Mouse (Mus musculus) ES-CJ7 (cell line): Measurements from ENCODE around the gene Rprd1b.
A peak's percentile ranks its signal among the peaks of the same experiment; 100 is the strongest.

Experiments
- DNase-seq: peaks from one replicate; pipeline ENCODE4 v3.0.0; 2011; ENCODE audit warnings: low read depth, low spot score

Rprd1b gene

DNA sequence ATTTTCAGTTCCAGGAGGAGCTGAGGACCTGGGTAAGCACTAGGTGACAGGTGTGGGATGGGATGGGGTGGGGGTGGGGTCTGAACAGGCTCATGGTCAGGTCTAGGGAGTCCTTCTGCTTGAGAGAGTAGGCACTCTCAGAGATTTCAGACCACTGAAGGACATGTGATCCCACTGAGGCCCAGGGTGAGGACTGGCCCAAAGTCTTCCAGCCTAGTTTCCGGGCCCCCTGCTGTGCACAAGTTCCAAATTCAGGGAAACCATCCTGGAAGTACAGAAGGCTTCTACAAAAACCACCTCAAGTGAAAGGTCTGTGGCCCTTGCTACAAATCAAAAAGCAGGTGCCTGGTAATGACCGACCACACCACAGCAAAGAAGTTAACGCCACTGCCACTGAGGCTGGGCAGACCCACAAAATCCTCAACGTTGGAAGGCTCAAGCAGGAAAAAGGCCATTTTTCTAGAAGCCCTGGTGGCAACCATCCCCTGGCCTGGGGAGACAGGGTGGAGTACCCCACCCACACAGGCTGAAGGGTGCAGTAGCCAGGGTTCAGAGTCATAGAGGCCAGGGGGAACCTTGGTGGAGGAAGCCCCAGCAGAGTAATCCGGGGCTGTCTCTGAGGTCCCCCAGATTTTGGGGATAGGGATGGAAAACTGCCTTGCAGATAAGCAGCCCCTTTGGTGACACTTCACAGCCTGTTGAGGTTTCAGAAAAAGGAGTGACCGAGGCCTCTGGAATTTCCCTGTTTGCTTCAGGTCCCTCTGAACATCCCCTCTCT, 116.6 kb downstream of the Rprd1b start:
- DNase-seq: no peak

GRCm38 (mm10) chr2:158145528-158146065, 117.3 kb downstream of the Rprd1b start:
- DNase-seq: no peak

DNA sequence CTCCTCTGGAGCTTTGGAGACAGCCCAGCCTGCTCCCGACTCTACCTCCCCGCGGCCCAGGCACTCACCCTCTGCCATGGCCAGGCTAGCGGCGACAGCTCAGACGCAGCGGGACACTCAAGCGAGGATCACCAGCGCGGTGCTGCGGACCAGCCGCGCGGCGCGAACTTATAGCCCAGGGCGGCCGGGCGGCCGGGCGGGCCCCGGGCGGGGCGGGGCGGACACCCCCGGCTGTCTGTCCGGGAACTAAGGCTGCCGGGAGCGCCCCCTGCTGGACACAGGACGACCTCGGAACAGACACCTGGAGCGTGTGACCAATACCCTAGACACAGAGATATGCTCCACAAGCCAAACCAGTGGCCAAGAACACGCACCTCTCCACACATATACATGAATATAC, 117.9 kb downstream of the Rprd1b start, which contains the start of gene Tgm2:
Gene Tgm2, minus strand, starts transcription at position 214 of the 400 bp plus-strand sequence.
- peak; percentile 73 for DNase-seq

DNA sequence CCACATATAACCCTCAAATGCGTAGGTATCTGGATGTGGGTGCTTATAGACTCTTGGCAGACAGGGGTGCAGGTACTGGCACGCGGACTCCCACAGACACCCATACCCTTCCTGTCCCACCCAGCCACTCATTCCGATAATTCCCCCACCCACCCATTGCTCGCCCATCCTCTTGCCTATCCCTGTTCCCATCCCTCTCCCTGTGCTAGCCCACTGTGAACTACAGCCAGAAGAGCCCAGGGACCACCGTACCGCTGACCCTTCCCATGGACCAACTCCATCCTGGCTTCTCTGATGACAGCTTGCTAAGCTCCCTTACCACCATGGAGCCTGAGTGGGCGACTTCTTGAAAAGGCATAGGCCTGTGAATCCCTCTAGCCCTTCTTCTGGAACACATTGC, 118.7 kb downstream of the Rprd1b start:
- no peak for DNase-seq

GRCm38 (mm10) chr2:158151077-158151476, 122.8 kb downstream of the Rprd1b start:
- peak; percentile 66 for DNase-seq

DNA sequence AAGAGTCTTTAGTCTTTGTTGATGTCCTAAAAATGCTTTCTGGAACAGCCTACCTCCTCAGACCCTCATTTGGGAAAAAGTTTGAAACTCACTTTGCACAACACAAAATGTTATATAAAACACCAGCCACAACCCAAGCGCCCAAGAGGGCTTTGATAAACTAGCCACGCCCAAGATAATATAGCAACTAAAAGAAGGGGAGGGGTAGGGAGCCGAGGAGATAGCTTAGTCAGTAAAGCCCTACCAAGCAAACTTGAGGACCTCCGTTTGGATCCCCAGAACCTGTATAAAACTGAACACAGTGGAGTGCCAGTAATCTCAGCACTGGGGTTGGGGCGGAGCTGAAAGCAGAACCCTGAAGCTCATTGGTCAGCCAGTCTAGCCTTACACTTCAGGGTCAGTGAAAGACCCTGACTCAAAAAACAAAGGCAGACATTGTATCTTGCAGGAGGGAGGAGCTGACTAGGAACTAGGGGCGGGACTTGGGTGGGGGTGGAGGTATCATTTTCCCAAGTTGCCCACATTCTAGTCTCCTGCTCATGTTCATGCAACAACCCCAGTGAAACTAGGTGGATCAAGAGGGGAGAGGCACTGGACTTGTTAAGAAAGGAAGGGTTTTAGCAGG, 124.5 kb downstream of the Rprd1b start:
- DNase-seq: peak; percentile 96

- peak; percentile 91 for DNase-seq
Measured at GRCm38 (mm10) chr2:158153728-158154343, 125.5 kb downstream of the Rprd1b start.

GRCm38 (mm10) chr2:158154641-158155040, 126.3 kb downstream of the Rprd1b start:
- DNase-seq: peak; percentile 91

DNA sequence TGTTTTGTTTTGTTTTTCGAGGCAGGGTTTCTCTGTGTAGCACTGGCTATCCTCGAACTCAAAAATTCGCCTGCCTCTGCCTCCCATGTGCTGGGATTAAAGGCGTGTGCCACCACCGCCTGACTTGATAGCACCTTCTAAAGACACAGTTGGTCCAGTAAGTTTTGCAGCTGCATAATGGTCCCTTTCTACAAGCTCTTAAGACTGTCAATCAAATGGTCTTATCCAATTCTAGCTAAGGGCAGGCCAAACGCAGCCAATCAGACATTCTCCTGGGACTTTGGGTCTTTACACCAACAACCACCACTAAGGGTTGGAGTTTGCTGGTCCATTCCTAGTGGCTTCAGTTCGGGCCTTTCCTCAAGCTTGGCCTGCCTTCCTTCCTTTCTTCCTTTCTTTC, 126.8 kb downstream of the Rprd1b start:
- DNase-seq: peak; percentile 95

GRCm38 (mm10) chr2:158155615-158156014, 127.3 kb downstream of the Rprd1b start:
- DNase-seq: no peak

- DNase-seq: no peak
Measured at GRCm38 (mm10) chr2:158156487-158156886, 128.2 kb downstream of the Rprd1b start.

DNA sequence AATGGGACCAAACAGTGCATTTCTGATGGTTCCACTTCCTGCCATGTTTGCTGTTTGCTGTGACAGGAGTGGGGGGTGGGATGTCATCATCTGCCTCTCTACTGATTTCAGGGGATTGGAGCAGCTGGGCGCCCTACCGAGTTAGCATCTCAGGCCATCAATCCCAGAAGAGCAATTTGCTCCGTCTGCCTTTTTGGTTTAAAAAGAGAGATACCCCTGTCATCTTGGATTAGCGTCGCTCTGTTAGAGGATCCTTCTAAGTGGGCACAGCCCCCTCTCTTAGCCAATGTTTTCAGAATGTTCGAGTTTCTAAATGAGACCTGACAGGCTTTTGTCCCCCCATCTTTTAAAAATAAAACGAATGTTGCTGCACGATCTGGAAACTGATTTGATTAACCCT, 129.4 kb downstream of the Rprd1b start:
- DNase-seq: no peak

- peak; percentile 59 for DNase-seq
Measured at GRCm38 (mm10) chr2:158159376-158160235, 131.3 kb downstream of the Rprd1b start.

GRCm38 (mm10) chr2:158161761-158162160, 133.5 kb downstream of the Rprd1b start:
- DNase-seq: no peak

DNA sequence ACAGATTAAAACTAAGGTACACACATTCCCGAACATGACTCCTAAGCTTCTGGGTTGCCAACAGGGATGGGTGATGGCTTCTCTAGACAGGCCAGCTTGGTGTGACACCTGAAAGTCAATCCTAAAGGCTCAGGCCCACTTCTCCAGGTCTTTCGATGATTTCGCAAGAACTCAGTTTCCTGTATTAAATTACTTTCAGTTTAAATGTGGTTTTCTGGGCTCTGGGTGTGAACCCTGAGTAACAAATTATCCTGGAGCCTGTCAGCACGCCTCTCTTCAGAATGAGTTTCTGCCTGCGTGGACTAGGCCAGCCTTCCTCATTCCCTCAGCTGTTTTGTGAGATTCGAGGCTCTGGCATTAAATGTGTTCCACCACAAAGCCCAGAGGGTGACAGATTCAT, 134.7 kb downstream of the Rprd1b start:
- DNase-seq: no peak

DNA sequence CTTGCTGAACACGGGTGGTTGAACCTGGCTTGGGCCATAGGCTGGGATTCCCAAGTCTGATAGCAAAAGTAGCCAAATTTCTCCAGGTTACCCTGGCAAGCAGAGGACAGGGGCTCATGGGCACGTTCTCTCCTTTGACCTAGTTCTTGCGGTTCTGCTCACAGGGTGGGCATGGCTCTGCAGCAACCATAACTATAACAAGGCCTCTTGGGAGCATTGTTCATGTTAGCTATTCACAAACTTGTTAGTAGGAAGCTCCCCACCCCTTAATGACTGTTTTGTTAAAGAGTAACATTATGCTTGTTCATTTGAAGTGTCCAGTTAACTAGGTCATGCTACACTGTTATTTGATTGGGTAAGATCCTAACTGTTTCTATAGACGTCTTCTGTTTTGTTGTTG, 137.5 kb downstream of the Rprd1b start:
- DNase-seq: no peak

DNA sequence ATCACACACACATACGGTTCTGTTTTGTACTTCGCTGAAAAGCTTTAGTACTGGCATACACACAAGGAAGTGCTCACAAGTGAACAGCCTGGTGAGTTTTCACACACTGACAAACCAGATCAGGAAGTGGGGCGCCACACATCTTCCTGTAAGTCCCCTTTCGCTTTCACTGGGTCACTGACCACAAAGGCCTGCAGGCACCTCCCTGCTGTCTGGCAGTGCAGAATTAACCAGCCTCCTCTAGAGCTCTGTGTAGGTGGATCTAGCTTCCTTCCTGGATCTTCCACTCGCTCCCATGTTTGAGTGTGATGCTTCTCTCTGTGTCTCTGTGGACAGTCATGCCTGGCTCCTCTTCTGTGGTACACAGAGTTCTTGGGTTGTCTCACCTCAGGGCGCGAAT, 138.3 kb downstream of the Rprd1b start:
- no peak for DNase-seq

DNA sequence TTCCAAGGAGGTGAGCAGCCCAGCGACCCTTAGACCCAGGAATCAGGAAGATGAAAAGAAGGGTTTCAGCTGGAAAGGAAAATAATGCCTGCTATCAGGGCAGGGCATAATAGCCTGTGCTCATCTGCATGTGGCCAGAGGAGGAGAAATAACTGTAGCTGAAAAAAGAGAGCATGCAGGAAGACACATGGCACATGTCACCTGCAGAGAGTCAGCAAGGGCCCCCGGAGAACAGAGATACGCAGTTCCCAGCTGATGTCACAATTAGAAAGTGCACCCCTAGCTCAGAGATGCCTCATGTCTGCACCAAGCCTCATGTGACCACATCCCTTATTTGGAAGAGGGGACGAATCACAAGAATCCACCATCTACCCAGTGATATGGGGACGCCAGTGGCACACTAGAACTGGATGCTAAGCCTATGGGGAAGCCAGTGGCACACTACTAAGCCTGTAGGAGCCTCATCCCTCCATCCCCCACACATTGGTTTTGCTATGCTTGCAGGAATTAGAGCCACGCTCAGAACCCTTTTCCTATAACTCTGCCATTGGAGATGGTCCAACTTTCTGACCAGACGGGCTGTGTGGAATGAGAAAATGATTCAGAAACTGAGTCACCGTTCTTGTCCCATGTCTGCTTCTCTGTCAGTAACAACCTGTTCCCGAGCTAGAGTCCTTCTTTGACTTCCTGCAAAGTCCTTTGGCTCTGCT, 139.4 kb downstream of the Rprd1b start:
- no peak for DNase-seq

- DNase-seq: no peak
Measured at GRCm38 (mm10) chr2:158168741-158169211, 140.5 kb downstream of the Rprd1b start.

DNA sequence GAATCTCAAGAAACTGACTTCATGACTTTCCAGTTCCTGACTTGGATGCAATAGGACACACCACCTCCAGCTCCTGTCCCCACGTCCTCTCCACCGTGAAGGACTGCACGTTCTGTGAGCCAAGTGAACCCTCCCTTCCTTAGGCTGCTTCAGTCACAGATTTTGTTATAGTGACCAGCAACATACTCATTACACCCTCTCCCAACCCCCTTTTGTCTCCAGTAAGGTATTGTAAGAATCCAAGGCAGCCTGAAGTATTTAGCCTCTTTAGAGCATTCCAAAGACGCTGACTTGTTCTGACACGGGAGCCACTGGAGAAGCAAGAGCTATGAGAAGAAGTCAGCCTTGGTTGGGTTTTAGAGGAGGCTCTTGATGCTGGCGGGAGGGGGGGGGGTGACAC, 141.1 kb downstream of the Rprd1b start:
- DNase-seq: no peak

- DNase-seq: no peak
Measured at GRCm38 (mm10) chr2:158169771-158170170, 141.5 kb downstream of the Rprd1b start.
